Mouse (Mus musculus) cerebellum, adult 18-20 months (tissue): ENCODE results near the gene Creb3l2.

Experiments
- DNase-seq, 2 experiments: peaks; one replicate each; pipeline ENCODE4 v3.0.0; 2021

Creb3l2 gene

GRCm38 (mm10) chr6:37441251-37442011 lies 515 bp downstream of the Creb3l2 start:
- peak in 1 of 2 experiments; percentile 39 for DNase-seq

GRCm38 (mm10) chr6:37440491-37441250 lies 1.3 kb downstream of the Creb3l2 start:
- peak in 1 of 2 experiments; percentile 21 for DNase-seq

GRCm38 (mm10) chr6:37439676-37440490 lies 2.1 kb downstream of the Creb3l2 start:
- DNase-seq: no peak

GRCm38 (mm10) chr6:37438510-37438909 lies 3.4 kb downstream of the Creb3l2 start:
- no peak for DNase-seq

DNA sequence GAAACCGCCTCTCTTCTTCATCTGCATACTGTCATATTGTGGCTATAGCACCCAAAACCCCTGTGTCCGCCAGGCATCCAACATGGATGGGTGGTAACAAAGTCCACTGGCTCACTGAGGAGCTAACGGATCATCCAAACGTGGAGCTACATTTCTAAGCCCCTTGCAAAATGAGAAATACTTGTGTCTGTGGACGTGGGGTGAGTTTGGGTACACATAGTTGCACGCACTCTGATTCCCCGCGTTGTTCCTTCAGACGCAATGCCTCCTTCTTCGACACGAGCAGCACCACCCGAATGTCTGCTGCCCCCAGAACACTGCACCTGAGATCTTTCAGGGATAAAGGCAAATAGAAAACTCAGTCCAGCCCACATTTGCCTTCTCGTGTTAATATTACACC lies 4.9 kb downstream of the Creb3l2 start:
- no peak for DNase-seq

- no peak for DNase-seq
Measured at GRCm38 (mm10) chr6:37435391-37435790, 6.6 kb downstream of the Creb3l2 start.

DNA sequence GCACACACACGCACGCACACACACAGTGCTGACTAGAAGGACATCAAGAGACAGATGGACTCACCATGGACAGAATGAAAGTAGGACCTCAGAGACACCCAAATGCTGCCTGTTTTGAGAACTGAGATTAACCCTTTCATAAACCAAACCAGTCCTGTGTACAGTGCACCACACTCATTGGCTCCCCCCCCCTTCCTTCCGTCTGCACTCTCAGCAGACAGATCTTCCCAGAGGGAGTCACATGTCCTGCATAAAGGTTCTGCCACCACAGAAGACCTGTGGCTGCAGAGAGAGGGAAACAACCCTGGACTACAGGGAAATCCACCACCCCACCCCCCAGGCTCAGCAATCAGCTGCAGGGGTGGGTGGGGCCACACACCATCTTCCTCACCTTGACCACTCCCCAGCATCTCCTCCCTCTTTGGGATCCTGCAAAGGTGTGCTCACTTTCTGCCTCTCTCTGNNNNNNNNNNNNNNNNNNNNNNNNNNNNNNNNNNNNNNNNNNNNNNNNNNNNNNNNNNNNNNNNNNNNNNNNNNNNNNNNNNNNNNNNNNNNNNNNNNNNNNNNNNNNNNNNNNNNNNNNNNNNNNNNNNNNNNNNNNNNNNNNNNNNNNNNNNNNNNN lies 12.0 kb downstream of the Creb3l2 start:
- no peak for DNase-seq

- no peak for DNase-seq
Measured at GRCm38 (mm10) chr6:37428947-37429346, 13.0 kb downstream of the Creb3l2 start.

GRCm38 (mm10) chr6:37428044-37428443 lies 13.9 kb downstream of the Creb3l2 start:
- no peak for DNase-seq

DNA sequence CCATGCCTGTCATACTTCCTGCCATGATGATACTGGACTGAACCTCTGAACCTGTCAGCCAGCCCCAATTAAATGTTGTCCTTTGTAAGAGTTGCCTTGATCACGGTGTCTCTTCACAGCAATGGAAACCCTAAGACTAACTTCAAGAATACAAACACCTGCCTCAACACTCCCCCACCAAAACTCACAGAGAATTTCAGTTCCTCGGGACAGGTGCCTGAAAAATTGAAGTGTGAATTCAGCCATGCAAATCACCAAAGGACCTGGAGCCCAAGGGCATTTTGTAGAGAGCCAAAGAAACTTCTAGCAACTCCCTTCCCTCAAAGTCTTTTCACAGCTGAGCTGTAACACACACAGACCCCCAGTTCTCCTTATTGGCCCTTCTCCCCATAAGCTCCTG lies 15.3 kb downstream of the Creb3l2 start:
- DNase-seq: no peak

- DNase-seq: no peak
Measured at GRCm38 (mm10) chr6:37425833-37426232, 16.1 kb downstream of the Creb3l2 start.

GRCm38 (mm10) chr6:37425075-37425474 lies 16.9 kb downstream of the Creb3l2 start:
- DNase-seq: no peak

GRCm38 (mm10) chr6:37424374-37424773 lies 17.6 kb downstream of the Creb3l2 start:
- DNase-seq: no peak

DNA sequence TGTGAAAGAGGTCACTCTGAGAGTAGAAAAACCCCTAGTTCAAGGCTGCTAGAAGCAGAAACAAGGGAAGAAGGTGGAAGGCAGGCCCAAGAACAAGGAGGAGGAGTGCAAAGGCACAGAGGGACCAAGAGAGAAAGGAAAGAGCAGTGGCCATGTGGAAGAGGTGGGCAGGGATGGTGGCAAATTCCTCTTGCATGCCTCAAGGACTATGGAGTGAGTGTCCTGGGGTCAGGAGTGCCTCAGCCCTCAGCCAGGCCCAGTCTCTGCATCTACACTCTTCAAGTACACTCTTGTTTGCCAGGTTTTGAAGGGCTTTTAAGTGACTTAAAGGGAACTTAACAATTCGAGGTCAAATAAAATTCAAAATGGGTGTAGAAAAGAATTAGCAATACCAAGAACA lies 18.6 kb downstream of the Creb3l2 start:
- DNase-seq: no peak

- DNase-seq: no peak
Measured at GRCm38 (mm10) chr6:37421124-37421523, 20.8 kb downstream of the Creb3l2 start.

- no peak for DNase-seq
Measured at GRCm38 (mm10) chr6:37419445-37419941, 22.5 kb downstream of the Creb3l2 start.

- no peak for DNase-seq
Measured at GRCm38 (mm10) chr6:37418931-37419330, 23.0 kb downstream of the Creb3l2 start.

DNA sequence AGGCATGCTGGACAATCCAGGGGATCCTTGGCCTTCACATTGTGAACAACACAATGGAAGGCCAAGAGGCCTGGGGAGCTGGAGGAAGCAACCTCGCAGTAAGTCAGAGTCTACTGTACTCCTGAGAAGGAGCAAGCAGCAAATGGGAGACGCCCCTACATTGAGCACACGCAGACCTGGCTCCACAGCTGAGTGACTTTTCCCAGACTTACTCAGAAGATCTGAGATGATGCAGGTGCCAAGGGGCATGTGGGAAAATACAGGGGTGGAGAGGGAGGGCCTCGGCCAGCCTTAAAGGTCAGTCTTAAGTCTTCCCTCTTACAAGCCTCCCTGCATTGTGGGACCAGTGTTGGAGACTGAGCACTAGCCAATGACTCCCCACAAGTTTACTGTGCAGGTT lies 25.2 kb downstream of the Creb3l2 start:
- no peak for DNase-seq

- no peak for DNase-seq
Measured at GRCm38 (mm10) chr6:37415505-37415904, 26.4 kb downstream of the Creb3l2 start.

DNA sequence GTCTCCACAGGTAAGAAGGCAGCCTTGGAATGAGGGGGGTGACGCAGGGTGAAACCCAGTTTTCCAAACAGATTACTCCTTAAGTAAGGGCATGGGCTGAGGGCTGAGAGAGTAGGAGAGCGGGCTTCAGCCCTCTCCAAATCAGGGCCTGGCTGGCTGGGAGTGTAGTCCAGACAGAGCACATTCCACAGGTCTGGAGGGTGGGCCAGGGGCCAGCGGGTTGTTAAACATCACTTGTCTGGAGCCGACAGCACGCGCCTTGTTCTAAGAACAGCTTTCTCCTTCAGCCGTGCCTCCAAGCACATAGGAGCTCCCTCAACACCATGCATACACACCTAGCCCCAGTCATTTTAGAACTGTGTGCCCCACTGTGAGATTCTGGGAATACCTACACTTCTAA lies 26.9 kb downstream of the Creb3l2 start:
- DNase-seq: no peak

GRCm38 (mm10) chr6:37414576-37414975 lies 27.4 kb downstream of the Creb3l2 start:
- DNase-seq: no peak

DNA sequence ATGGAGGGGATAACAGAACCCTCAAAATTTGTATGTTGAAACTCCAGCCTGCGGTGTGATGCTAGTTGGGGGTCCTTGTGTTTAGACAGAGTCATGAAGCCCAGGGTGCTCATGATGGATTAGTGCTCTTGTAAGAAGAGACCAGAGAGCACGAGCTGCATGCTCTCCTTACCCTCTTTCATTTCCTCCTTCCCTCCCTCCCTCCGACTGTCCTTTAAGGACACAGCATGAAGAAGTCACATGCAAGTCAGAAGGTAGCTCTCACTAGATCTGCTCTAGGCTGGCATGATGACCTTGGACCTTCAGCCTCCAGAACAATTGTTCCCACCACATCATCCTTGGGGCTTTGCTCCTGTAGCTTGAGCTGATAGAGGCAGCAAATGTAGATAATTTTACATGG lies 30.2 kb downstream of the Creb3l2 start:
- no peak for DNase-seq

DNA sequence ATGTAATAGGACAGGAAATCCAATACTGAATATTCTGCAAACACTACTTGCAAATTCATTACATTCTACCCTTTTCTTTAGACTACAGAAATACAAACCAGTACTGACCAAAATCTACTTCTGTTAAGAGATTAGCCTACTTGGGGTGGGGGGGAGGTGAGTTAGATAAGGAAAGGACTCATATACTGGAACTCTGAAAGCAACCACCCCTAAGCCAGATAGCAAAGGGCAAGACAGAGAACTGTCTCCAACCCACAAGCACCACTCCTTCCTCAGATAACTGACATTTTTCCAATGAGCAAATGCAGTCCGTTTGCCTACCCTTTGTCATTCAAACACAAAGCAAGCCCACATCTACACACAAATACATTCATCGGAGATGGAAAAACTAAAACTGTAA lies 32.1 kb downstream of the Creb3l2 start:
- no peak for DNase-seq
